Mouse (Mus musculus) CH12.LX (cell line): ENCODE measurements around the gene Mutyh. TPM values are rescaled to one million over a fixed set of nuclear protein-coding genes. Genes with fewer than 3 reads are reported as not detected.

Experiments
- DNase-seq: peaks from one replicate; pipeline ENCODE4 v3.0.0-alpha.2; 2013; ENCODE audit errors: extremely low read depth
- H3K27ac ChIP-seq: 2 replicates; pipeline ENCODE4 v1.5.1; 2012; ENCODE audit warnings: low read depth, mild to moderate bottlenecking, control low read depth, moderate library complexity; ENCODE audit not compliant: insufficient read depth
- H3K27me3 ChIP-seq: replicated peaks from 2 replicates; pipeline ENCODE3; 2012; ENCODE audit warnings: inconsistent platforms
- H3K36me3 ChIP-seq, 2 experiments: replicated peaks in 1 of 2; 2 replicates each; pipeline versions ENCODE3 to v1.6.1; 2012; ENCODE audit warnings: inconsistent platforms in 1 of 2, low read length in 1 of 2, mild to moderate bottlenecking in 1 of 2, mixed read lengths in 1 of 2, moderate library complexity in 1 of 2; ENCODE audit not compliant: control insufficient read depth in 1 of 2, insufficient read depth in 1 of 2
- H3K4me1 ChIP-seq, 2 experiments: 2 replicates each; pipeline ENCODE4 v1.6.1; 2012; ENCODE audit warnings: inconsistent platforms in 1 of 2, moderate library complexity in 1 of 2; ENCODE audit not compliant: insufficient read depth in 2 of 2, control insufficient read depth in 1 of 2
- H3K4me2 ChIP-seq: 2 replicates; pipeline ENCODE4 v1.6.1; 2012; ENCODE audit warnings: low read depth, mild to moderate bottlenecking, control low read depth; ENCODE audit not compliant: poor library complexity, insufficient read depth, severe bottlenecking
- H3K4me3 ChIP-seq, 3 experiments: fragments of 150-350 bp in 1 of 3; sonication (generic) in 1 of 3; replicated peaks in 1 of 3; 2 replicates each; pipeline versions ENCODE3 to v1.5.1; 2011 to 2012; ENCODE audit warnings: low read depth in 2 of 3, low read length in 2 of 3, mild to moderate bottlenecking in 2 of 3, moderate library complexity in 2 of 3, control low read depth in 1 of 3, improper control_type of control experiment in 1 of 3, inconsistent platforms in 1 of 3, mixed read lengths in 1 of 3; ENCODE audit not compliant: poor library complexity in 1 of 3
- H3K79me2 ChIP-seq: replicated peaks from 2 replicates; pipeline ENCODE4 v1.6.1; 2012; ENCODE audit warnings: mild to moderate bottlenecking, moderate library complexity; ENCODE audit not compliant: control insufficient read depth, poor library complexity, insufficient read depth, severe bottlenecking; ENCODE audit errors: extremely low read depth
- H3K9ac ChIP-seq: 2 replicates; pipeline ENCODE4 v1.6.1; 2012; ENCODE audit warnings: low read depth, mild to moderate bottlenecking, control low read depth, moderate library complexity; ENCODE audit not compliant: insufficient read depth
- H3K9me3 ChIP-seq: replicated peaks from 2 replicates; pipeline ENCODE3; 2012; ENCODE audit warnings: low read length, inconsistent platforms, mixed read lengths
- CHD1 ChIP-seq: IDR thresholded peaks from 2 replicates; pipeline ENCODE4 v1.6.1; 2012; ENCODE audit warnings: low read depth, low read length, improper control_type of control experiment, inconsistent platforms
- CHD2 ChIP-seq: IDR thresholded peaks from 2 replicates; pipeline ENCODE4 v1.6.1; 2011; ENCODE audit warnings: low read length, improper control_type of control experiment
- CTCF ChIP-seq, 2 experiments: IDR thresholded peaks in 1 of 2; conservative IDR thresholded peaks in 1 of 2; 2 replicates each; pipeline ENCODE4 v1.5.1; 2011 to 2012; ENCODE audit warnings: low read depth in 2 of 2, low read length in 2 of 2, improper control_type of control experiment in 1 of 2, inconsistent platforms in 1 of 2, mild to moderate bottlenecking in 1 of 2, moderate library complexity in 1 of 2
- E2F4 ChIP-seq: IDR thresholded peaks from 2 replicates; pipeline ENCODE4 v1.6.1; 2011; ENCODE audit warnings: low read depth, low read length, improper control_type of control experiment; ENCODE audit not compliant: insufficient replicate concordance
- EP300 ChIP-seq: IDR thresholded peaks from 2 replicates; pipeline ENCODE4 v1.6.1; 2011; ENCODE audit warnings: low read length, improper control_type of control experiment
- ETS1 ChIP-seq: conservative IDR thresholded peaks from 2 replicates; pipeline ENCODE4 v1.6.1; 2012; ENCODE audit warnings: low read depth, mild to moderate bottlenecking, inconsistent platforms, low read length, improper control_type of control experiment, moderate library complexity
- HCFC1 ChIP-seq: IDR thresholded peaks from 2 replicates; pipeline ENCODE4 v1.6.1; 2012; ENCODE audit warnings: low read depth, mild to moderate bottlenecking, inconsistent platforms, low read length, improper control_type of control experiment
- IRF4 ChIP-seq: IDR thresholded peaks from 2 replicates; pipeline ENCODE4 v1.6.1; 2014; ENCODE audit warnings: low read depth, mild to moderate bottlenecking, inconsistent platforms, low read length, improper control_type of control experiment
- JUND ChIP-seq: conservative IDR thresholded peaks from 2 replicates; pipeline ENCODE4 v1.6.1; 2011; ENCODE audit warnings: low read depth, low read length, improper control_type of control experiment
- MAFK ChIP-seq: IDR thresholded peaks from 2 replicates; pipeline ENCODE4 v1.6.1; 2011; ENCODE audit warnings: low read length, improper control_type of control experiment; ENCODE audit not compliant: insufficient replicate concordance
- MAX ChIP-seq: IDR thresholded peaks from 2 replicates; pipeline ENCODE4 v1.6.1; 2011; ENCODE audit warnings: low read length, improper control_type of control experiment
- MXI1 ChIP-seq: IDR thresholded peaks from 2 replicates; pipeline ENCODE4 v1.6.1; 2011; ENCODE audit warnings: mild to moderate bottlenecking, low read depth, low read length, improper control_type of control experiment
- MYC ChIP-seq: IDR thresholded peaks from 2 replicates; pipeline ENCODE4 v1.6.1; 2011; ENCODE audit warnings: low read depth, mild to moderate bottlenecking, improper control_type of control experiment, low read length
- NRF1 ChIP-seq: IDR thresholded peaks from 2 replicates; pipeline ENCODE4 v1.6.1; 2014; ENCODE audit warnings: low read depth, mild to moderate bottlenecking, inconsistent platforms, low read length, improper control_type of control experiment, moderate library complexity
- POLR2AphosphoS2 ChIP-seq: IDR thresholded peaks from 2 replicates; pipeline ENCODE4 v1.6.1; 2011; ENCODE audit warnings: low read depth, low read length, improper control_type of control experiment
- SIN3A ChIP-seq: IDR thresholded peaks from 2 replicates; pipeline ENCODE4 v1.6.1; 2012; ENCODE audit warnings: low read length, improper control_type of control experiment, inconsistent platforms
- SMC3 ChIP-seq: IDR thresholded peaks from 2 replicates; pipeline ENCODE4 v1.6.1; 2011; ENCODE audit warnings: low read depth, low read length, improper control_type of control experiment
- TBP ChIP-seq: conservative IDR thresholded peaks from 2 replicates; pipeline ENCODE4 v1.6.1; 2011; ENCODE audit warnings: low read depth, low read length, improper control_type of control experiment
- TCF12 ChIP-seq: IDR thresholded peaks from 2 replicates; pipeline ENCODE4 v1.6.1; 2014; ENCODE audit warnings: low read depth, mild to moderate bottlenecking, inconsistent platforms, low read length, improper control_type of control experiment
- UBTF ChIP-seq: IDR thresholded peaks from 2 replicates; pipeline ENCODE4 v1.6.1; 2012; ENCODE audit warnings: low read depth, mild to moderate bottlenecking, inconsistent platforms, low read length, improper control_type of control experiment, moderate library complexity
- USF1 ChIP-seq: IDR thresholded peaks from 2 replicates; pipeline ENCODE4 v1.6.1; 2014; ENCODE audit warnings: low read depth, mild to moderate bottlenecking, inconsistent platforms, low read length, improper control_type of control experiment
- USF2 ChIP-seq: conservative IDR thresholded peaks from 2 replicates; pipeline ENCODE4 v1.6.1; 2011; ENCODE audit warnings: low read depth, low read length, improper control_type of control experiment
- ZKSCAN1 ChIP-seq: IDR thresholded peaks from 2 replicates; pipeline ENCODE4 v1.6.1; 2012; ENCODE audit warnings: low read depth, inconsistent platforms, low read length, improper control_type of control experiment, borderline replicate concordance
- ZMIZ1 ChIP-seq: IDR thresholded peaks from 2 replicates; pipeline ENCODE4 v1.6.1; 2012; ENCODE audit warnings: low read depth, mild to moderate bottlenecking, inconsistent platforms, low read length, improper control_type of control experiment
- dilution Hi-C: fragments of 300-500 bp; cut with MboI; formaldehyde crosslinking; loops from 2 replicates; pipeline ENCODE4 v1.14.3; 2020; ENCODE audit warnings: low sequenced_read_pairs; ENCODE audit not compliant: extremely low pct_unique_long_range_greater_than_20kb, extremely low pct_ligation_motif_present
- in situ Hi-C: fragments of 300-500 bp; cut with MboI; formaldehyde crosslinking; loops from 3 replicates; pipeline ENCODE4 v1.14.3; 2019; ENCODE audit warnings: low sequenced_read_pairs, low pct_ligation_motif_present, low pct_unique_long_range_greater_than_20kb, mixed read lengths
- polyA plus RNA-seq: library from polyadenylated mRNA; unstranded; fragments of >175 nt; gene quantifications from 2 replicates; pipeline ENCODE4 v1.2.1, GENCODE M21; 2012; ENCODE audit warnings: low read depth; ENCODE audit not compliant: insufficient read length
- total RNA-seq, 2 experiments: library from RNA; depleted of rRNA; stranded (reverse); fragments of 300-350 nt in 1 of 2; fragments of >200 nt in 1 of 2; gene quantifications; 2 replicates each; pipeline ENCODE4 v1.2.3; 2012 to 2014

Gene Mutyh
- total and polyA plus RNA-seq, 3 experiments = 12.1 to 13.1 (median 12.5) TPM

- TF ChIP-seq SMC3 (no peak), TBP (no peak), USF1 (no peak), USF2 (no peak), ZKSCAN1 (no peak; the same call in 1 of the 2 replicates), MAX (no peak), MXI1 (no peak), TCF12 (no peak), IRF4 (no peak), NRF1 (no peak), POLR2AphosphoS2 (no peak), CTCF (conservative IDR thresholded peaks at IDR 0.05 in 1 of 2, IDR thresholded peaks at IDR 0.05 in 1 of 2; ENCODE audit: low read depth in 2 of 2, low read length in 2 of 2) (no peak), MAFK (no peak), CHD2 (no peak), JUND (no peak), SIN3A (no peak), UBTF (no peak), CHD1 (no peak), E2F4 (no peak), EP300 (no peak)
- no peak overlapping the region for H3K9ac ChIP-seq
- H3K36me3 ChIP-seq = no peaks in the 10 kb centered on the region
- H3K79me2 ChIP-seq = no peaks in the 10 kb centered on the region
- dilution Hi-C loops = no loop called here
- DNase-seq = no peak
- H3K4me1 ChIP-seq = no peaks in the 10 kb centered on the region
- peaks cover 4% of the 10 kb centered on the region for H3K9me3 ChIP-seq
- no peaks in the 10 kb centered on the region for H3K27me3 ChIP-seq
- H3K27ac ChIP-seq = no peak overlapping the region
- no peak overlapping the region for H3K4me2 ChIP-seq
- H3K4me3 ChIP-seq = no peak overlapping the region
- in situ Hi-C loops = no loop called here
Measured at GRCm38 (mm10) chr4:116840841-116841240, 33.3 kb downstream of the Mutyh start.

- no peaks in the 10 kb centered on the region for H3K79me2 ChIP-seq
Measured at GRCm38 (mm10) chr4:116844324-116844723, 36.8 kb downstream of the Mutyh start.

More at GRCm38 (mm10) chr4:116844324-116844723, 36.8 kb downstream of the Mutyh start:
- Histone ChIP-seq H3K27me3 (peaks cover 2% of the 10 kb centered on the region), H3K4me2 (no peak overlapping the region), H3K4me1 (no peaks in the 10 kb centered on the region), H3K4me3 (no peak overlapping the region), H3K27ac (no peak overlapping the region), H3K36me3 (no peaks in the 10 kb centered on the region), H3K9me3 (peaks cover 4% of the 10 kb centered on the region), H3K9ac (no peak overlapping the region)
- in situ Hi-C loops (no loop called here), dilution Hi-C loops (no loop called here)
- TF ChIP-seq ETS1 (no peak), NRF1 (no peak), TBP (no peak), HCFC1 (no peak), ZMIZ1 (no peak), MXI1 (no peak), MYC (no peak), IRF4 (no peak)
- no peak for DNase-seq
